Mouse (Mus musculus) adrenal gland, adult 2 months (tissue): ENCODE measurements at regions not wholly inside any gene's neighbourhood (a gene's known extent, or its start where the extent isn't known, plus 50 kb on each side); places are given as distances from the start of the nearest gene placed in this dataset.
A peak's percentile ranks its signal among the peaks of the same experiment; 100 is the strongest.

Experiments
- DNase-seq: peaks from one replicate; pipeline ENCODE4 v3.0.0; 2021

- no peak for DNase-seq
These were observed 71.9 kb downstream of the Zfp330 start for GRCm38 (mm10) chr8:82702044-82702443.

- DNase-seq = no peak
These were observed 73.5 kb downstream of the Zfp330 start for GRCm38 (mm10) chr8:82700471-82700870.

GRCm38 (mm10) chr8:82699221-82699620, 74.7 kb downstream of the Zfp330 start:
- no peak for DNase-seq

DNA sequence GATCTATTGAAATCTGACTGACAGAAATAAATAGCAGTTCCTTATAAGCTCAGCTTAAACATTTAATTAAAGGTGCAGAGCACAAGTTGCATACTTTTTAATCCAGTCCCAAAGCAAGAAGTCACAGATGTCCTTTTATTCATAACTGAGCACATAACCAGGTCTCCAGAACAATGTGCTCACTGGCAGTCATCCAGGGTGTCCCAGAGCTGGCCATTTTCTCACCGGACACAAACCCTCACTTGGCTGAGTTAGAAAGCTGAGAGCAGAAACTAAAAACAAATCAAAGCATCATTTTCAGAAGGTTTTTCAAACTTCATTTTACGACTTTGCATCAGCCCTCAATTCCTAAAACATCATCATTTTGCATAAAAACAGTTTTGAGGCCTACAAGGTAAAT, 75.9 kb downstream of the Zfp330 start:
- no peak for DNase-seq

DNA sequence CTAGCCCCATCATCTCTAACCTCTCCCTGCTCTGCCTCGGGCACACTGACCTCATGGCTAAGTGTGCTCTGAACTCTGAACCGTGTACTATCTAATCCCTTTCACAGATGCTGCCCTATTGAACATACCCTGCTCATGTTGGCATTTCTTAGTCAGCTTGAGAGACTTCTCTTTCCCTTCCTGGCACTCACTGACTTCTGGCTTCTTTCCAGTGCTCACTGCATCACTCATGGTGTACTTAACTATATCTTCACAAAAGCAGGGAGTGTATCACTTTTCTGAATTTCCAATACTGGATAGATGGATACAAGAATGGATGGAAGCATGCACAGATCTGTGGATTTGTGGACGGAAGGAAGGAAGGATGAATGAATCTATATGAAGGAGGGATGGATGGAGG, 80.9 kb downstream of the Zfp330 start:
- DNase-seq = no peak

- peak; percentile 54 for DNase-seq
These were observed 84.6 kb downstream of the Zfp330 start for GRCm38 (mm10) chr8:82689322-82689721.

- DNase-seq = no peak
These were observed 88.0 kb downstream of the Zfp330 start for GRCm38 (mm10) chr8:82685966-82686365.

- no peak for DNase-seq
These were observed 95.2 kb downstream of the Zfp330 start for GRCm38 (mm10) chr8:82678793-82679192.

DNA sequence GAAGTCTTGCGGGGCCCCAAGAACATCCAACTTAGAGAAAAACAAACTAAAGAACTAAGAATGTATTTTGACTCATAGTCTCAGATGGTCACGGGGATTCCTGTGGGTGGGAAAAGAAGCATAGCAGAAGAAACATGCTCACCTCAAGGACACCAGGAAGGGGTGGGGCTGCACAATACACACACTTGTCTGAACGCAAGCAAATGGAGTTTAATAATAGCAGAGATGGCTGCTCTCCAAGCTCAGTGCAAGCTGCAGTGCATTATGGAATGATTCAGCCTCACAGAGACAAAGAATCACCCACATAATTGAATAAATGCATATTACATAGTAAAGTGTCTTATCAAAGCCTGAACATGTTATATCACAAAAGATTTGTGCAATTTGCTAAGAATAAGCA, 96.2 kb downstream of the Zfp330 start:
- DNase-seq = no peak

DNA sequence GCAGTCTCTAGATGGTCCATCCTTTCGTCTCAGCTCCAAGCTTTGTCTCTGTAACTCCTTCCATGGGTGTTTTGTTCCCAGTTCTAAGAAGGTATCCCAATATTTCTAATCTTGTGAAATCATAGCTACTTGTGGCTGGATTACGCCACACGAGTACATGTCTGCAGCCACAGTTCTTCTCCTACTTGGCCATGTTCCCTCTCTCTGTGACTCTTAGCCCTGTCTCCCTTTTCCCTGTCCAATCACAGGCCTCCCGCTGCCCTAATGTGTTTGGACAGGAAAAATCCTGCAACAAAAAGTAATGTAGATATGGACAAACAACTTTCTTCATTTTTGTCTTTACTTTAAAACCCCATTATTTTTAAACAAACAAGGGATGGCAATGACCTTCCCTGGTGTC, 104.7 kb downstream of the Zfp330 start:
- DNase-seq = no peak

GRCm38 (mm10) chr8:82665131-82665530, 108.8 kb downstream of the Zfp330 start:
- peak; percentile 26 for DNase-seq

DNA sequence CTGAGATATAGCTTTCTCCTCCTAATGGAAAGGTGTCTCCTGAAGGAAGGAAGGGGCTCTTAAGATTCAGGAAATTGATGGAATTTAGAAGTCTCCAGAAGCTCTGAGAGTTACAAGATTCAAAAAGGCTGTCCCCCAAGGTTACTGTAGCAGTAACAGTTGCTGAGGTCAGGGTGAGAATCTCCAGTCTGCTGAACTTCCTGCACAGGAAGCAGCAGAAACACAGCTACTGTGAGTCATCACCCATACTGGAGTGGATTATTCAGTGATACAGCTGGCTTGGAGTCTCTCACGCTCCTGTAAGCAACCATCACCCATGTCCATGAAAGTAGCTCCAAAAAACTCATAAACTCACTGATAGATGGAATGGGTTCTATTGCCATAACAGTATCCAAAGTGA, 133.5 kb downstream of the Zfp330 start:
- DNase-seq = peak; percentile 32

GRCm38 (mm10) chr8:82630486-82630885, 143.5 kb downstream of the Zfp330 start:
- DNase-seq = peak; percentile 10

DNA sequence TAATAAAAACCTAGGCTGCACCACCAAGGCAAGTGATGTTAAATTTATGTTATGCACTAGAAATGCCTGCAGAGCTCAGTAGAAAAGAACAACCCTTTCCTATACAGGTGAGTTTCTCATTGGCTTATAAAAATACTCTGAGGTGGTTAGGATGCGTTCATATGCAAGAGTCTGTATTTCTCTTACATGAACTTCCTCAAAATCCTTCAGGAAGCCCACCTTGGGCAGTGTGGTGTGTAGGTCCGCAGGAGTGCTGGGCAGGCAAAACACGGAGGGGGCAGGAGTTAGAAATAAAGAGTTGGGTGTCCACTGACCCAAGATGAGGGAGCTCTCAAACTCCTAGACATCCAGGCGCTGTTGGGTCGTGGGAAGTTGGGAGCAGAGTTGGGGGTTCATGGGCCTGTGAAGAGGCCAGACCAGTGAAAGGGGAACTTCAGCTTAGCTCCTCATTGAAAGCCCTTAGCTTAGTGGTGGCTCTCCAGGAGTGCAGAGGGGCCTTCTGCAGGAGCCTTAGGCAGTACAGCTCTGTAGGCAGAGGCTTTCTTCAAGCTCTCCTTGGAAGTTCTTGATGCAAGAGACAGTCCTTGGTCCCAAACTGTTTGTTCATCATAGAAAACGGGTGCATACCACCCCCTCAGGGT, 150.0 kb downstream of the Zfp330 start:
- DNase-seq = no peak

DNA sequence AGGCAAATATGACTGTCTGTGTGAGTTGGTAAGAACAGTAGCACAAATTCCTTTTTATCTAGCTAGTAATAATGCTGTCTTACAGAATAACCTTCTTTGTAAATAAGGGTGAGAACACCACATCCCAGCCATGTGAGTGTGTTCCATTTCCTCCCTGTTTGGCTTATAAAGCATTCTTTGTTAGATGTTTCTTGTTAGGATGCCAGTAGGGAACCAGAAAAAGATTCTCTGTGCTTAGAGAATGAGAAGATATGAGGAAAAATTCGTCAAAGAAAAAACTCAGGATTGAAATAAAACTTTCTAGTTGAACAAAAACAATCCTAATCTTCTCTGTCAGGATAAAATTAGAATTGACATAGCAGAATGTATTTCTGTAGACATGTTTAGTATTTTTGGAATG, 155.3 kb downstream of the Zfp330 start:
- DNase-seq = no peak

- peak; percentile 43 for DNase-seq
These were observed 172.4 kb downstream of the Zfp330 start for GRCm38 (mm10) chr8:82601556-82601955.

GRCm38 (mm10) chr8:82573434-82573833, 170.4 kb upstream of the Il15 start:
- DNase-seq = no peak

GRCm38 (mm10) chr8:82538121-82538520, 135.1 kb upstream of the Il15 start:
- DNase-seq = no peak

DNA sequence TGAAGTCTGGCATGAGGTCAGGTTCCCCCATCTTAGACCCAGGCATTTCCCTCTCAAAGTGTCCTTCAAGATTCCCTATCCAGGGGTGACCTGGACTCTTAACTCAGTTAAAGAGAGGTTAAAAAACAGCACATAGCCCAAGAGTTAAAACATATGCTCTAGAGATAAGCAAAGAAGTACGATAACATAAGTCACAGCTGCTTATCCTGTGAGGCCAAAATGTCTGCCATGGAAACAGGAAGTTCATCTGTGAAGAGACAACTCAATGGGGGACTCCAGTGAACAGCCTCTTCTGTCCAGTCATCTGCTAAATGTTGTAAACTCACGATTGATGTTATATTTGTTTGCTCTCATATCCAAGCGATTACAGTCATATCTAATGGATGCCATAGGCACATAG, 126.1 kb upstream of the Il15 start:
- DNase-seq = no peak

GRCm38 (mm10) chr8:82523866-82524265, 120.8 kb upstream of the Il15 start:
- DNase-seq = no peak

- peak; percentile 82 for DNase-seq
These were observed 95.5 kb upstream of the Il15 start for GRCm38 (mm10) chr8:82498496-82498895.

DNA sequence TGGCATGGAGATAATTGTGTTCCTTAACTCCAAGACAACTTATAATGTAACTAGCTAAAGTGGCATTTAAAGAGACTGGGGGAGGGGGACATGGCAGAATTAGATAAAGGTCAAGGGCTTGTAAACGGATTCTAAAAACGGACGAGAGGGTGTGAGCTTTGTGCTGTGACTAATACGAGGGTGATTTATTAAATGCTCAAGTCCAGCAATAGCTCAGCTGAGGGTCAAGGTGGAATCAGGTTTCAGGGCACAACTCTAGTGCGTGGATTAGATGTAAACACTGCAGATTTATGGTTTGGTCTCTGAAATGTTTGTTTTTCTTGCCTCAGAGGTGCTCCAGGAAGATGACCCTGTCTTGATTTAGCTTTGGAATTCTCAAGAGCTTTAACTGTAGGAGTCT, 74.8 kb upstream of the Il15 start:
- peak; percentile 80 for DNase-seq

- no peak for DNase-seq
These were observed 74.4 kb upstream of the Il15 start for GRCm38 (mm10) chr8:82477426-82477769.

- peak; percentile 7 for DNase-seq
These were observed 73.8 kb upstream of the Il15 start for GRCm38 (mm10) chr8:82476708-82477425.
